Mouse (Mus musculus) spleen, adult 2 months (tissue): ENCODE results near the gene Hcar1.

Experiments
- CTCF ChIP-seq: fragments of 200-500 bp; IDR thresholded peaks from 2 replicates; pipeline ENCODE4 v1.5.1; 2011; ENCODE audit warnings: mild to moderate bottlenecking, inconsistent platforms; ENCODE audit not compliant: insufficient read depth, insufficient read length, insufficient replicate concordance; ENCODE audit errors: extremely low read depth
- POLR2A ChIP-seq: fragments of 200-500 bp; IDR thresholded peaks from 2 replicates; pipeline ENCODE4 v1.6.1; 2011; ENCODE audit warnings: low read depth, low read length, inconsistent platforms

GRCm38 (mm10) chr5:123891669-123892068, 11.8 kb upstream of the Hcar1 start:
- no peak for TF ChIP-seq CTCF
- TF ChIP-seq POLR2A = no peak
